Mouse (Mus musculus) heart, embryonic 16.5 days (tissue): Measurements from ENCODE around the gene Gm7247. TPM values are rescaled to one million over a fixed set of nuclear protein-coding genes. Genes with fewer than 3 reads are reported as not detected.
"Not testable (repeated sequence)": the region's sequence is repeated elsewhere in the genome, so short reads cannot be mapped to it uniquely, and the experiment has no call there.

Experiments
- ATAC-seq: fragments of 200-750 bp; cut with Nextera tagmentation; replicated peaks from 2 replicates; pipeline ENCODE4 v1.8.0; 2017; ENCODE audit warnings: moderate number of reproducible peaks; ENCODE audit not compliant: insufficient read depth, low FRiP score; ENCODE audit errors: extremely low read depth
- H3K27ac ChIP-seq: fragments of 300-500 bp; sonication (generic); 2 replicates; pipeline ENCODE4 v1.5.1; 2014; ENCODE audit warnings: mild to moderate bottlenecking, low read length, control low read depth, moderate library complexity
- H3K27me3 ChIP-seq: fragments of 300-500 bp; sonication (generic); 2 replicates; pipeline ENCODE4 v1.6.1; 2014; ENCODE audit warnings: low read length, mixed read lengths; ENCODE audit not compliant: control insufficient read depth, insufficient read depth
- H3K36me3 ChIP-seq: fragments of 300-500 bp; sonication (generic); 2 replicates; pipeline ENCODE4 v1.6.1; 2014; ENCODE audit not compliant: control insufficient read depth, insufficient read depth
- H3K4me1 ChIP-seq: fragments of 300-500 bp; sonication (generic); 2 replicates; pipeline ENCODE4 v1.6.1; 2014; ENCODE audit warnings: low read length, mixed read lengths; ENCODE audit not compliant: control insufficient read depth, insufficient read depth
- H3K4me2 ChIP-seq: fragments of 300-500 bp; sonication (generic); 2 replicates; pipeline ENCODE4 v1.6.1; 2014; ENCODE audit warnings: low read depth, mild to moderate bottlenecking, control low read depth, low read length
- H3K4me3 ChIP-seq: fragments of 300-500 bp; sonication (generic); 2 replicates; pipeline ENCODE4 v1.5.1; 2014; ENCODE audit warnings: mild to moderate bottlenecking, control low read depth, low read length
- H3K9ac ChIP-seq: fragments of 300-500 bp; sonication (generic); 2 replicates; pipeline ENCODE4 v1.6.1; 2014; ENCODE audit warnings: low read length, control low read depth
- H3K9me3 ChIP-seq: fragments of 300-500 bp; sonication (generic); replicated peaks from 2 replicates; pipeline ENCODE4 v1.6.1; 2016; ENCODE audit warnings: low read length; ENCODE audit not compliant: control insufficient read depth
- WGBS: fragments of 180-500 bp; shearing (Covaris S2); extraction: QIAGEN DNeasy Blood & Tissue Kit; methylation state at CpG from one replicate; pipeline ENCODE4 v1.1.7; 2014; 5-methylcytosine and 5-hydroxymethylcytosine counted together
- polyA plus RNA-seq: library from polyadenylated mRNA; unstranded; fragments of >200 nt; fragmentation: Nextera tagmentation; extraction: Ambion mirVana; gene quantifications from 2 replicates; pipeline ENCODE4 v1.2.1, GENCODE M21; 2015

Gm7247 gene
- polyA plus RNA-seq, 1 experiment from 2014 or later: not detected

DNA sequence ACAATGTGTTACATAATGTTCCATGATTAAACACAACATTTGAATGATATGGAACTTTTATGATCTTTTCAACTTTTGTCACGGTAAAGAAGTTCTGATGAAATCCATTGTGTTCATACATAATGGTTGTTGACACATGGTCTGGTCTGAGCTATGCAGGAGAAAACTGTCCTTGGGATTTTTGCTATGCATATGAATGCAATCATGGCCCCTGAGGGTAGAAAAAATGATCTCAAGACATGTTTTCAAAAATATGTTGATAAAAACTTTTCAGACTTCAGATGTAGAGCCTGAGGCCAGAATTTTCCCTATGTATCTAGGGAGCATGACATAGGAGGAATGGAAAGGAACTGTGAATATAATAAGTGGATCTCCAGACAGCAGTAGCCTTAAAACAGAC is 49.0 kb downstream of the Gm7247 start, which contains the start of gene Vmn2r88:
Gene Vmn2r88 (plus strand): TSS at position 301 of the 400 bp plus-strand sequence.
- WGBS: 76% methylated on average over 1 of the region's 1 CpGs
- ATAC-seq: no peak

DNA sequence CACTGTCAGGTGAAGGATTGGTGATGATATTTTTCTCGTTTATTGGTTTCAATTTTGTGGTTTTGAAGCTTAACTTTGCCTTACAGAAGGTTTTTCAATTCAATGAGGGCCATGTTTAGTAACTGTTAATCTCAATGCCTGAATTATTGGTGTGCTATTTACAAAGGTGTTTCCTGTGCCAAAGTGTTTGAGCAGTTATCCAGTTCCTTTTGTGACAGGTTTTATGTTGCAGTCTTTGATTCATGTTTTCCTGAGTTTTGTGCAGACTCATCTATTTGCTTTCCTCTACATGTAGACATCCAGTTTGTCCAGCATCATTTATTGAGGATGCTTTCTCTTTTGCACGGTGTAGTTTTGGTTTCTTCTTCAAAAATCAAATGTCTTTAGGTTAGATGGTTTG is 62.3 kb downstream of the Gm7247 start:
- no peaks in the 10 kb centered on the region for H3K36me3 ChIP-seq
- no peak overlapping the region for H3K9ac ChIP-seq
- no peak overlapping the region for H3K4me3 ChIP-seq
- 55% methylated on average over 2 of the region's 2 CpGs for WGBS
- no peak overlapping the region for H3K4me2 ChIP-seq
- no peak for ATAC-seq
- H3K9me3 ChIP-seq: peaks cover 2% of the 10 kb centered on the region; the same call in 1 of the 2 replicates
- H3K27ac ChIP-seq: no peak overlapping the region
- no peaks in the 10 kb centered on the region for H3K4me1 ChIP-seq
- H3K27me3 ChIP-seq: no peaks in the 10 kb centered on the region

More for the DNA sequence above, 49.0 kb downstream of the Gm7247 start, which contains the start of gene Vmn2r88:
- Histone ChIP-seq H3K4me1 (no peaks in the 10 kb centered on the region), H3K27ac (no peak within 1 kb of the TSS), H3K4me3 (no peak within 1 kb of the TSS), H3K4me2 (no peak within 1 kb of the TSS), H3K9ac (no peak within 1 kb of the TSS), H3K36me3 (no peaks in the 10 kb centered on the region), H3K9me3 (no peaks in the 10 kb centered on the region), H3K27me3 (no peaks in the 10 kb centered on the region)

DNA sequence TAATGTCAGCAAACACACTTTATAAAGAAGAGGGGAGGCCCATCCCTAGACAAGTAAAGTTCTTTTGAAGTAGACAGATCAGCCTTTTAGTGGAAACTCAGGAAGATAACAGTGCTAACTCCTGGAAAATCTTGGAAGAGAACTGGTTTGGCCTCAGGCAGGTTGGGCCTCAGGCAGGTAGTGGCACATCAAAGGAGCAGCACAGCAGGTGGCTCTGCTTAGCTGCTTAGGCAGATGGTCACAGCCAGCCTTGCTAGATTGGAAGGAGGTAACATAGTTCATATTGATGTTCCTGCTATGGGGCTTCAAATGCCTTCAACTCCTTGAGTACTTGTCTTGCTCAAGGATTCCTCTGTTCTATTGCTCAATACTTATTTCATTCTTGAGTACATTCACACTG is 68.6 kb downstream of the Gm7247 start:
- not testable (repeated sequence) for H3K4me1 ChIP-seq, H3K9me3 ChIP-seq, H3K27ac ChIP-seq, H3K4me3 ChIP-seq, H3K27me3 ChIP-seq, H3K9ac ChIP-seq, H3K4me2 ChIP-seq, ATAC-seq, H3K36me3 ChIP-seq

DNA sequence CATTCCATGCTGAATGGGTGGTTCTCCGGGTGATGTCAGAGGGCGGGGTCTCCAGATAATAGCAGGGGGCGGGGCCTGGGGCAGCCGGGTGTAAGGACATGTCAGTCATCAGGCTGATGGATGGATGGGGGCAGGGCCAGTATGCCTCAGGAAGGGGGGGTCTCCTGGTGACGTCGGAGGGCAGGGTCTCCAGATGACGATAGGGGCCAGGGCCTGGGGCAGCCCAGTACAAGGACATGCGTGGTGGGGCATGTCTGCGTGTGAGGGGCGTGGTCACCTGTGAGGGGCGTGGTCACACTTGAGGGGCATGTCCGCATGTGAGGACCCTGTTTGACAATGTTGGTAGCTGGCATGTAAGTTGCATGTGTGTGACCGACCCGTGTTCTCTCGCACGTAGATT is 73.0 kb downstream of the Gm7247 start:
- H3K4me1 ChIP-seq: no peaks in the 10 kb centered on the region
- 84% methylated on average over 16 of the region's 16 CpGs for WGBS
- H3K9ac ChIP-seq: no peak overlapping the region

DNA sequence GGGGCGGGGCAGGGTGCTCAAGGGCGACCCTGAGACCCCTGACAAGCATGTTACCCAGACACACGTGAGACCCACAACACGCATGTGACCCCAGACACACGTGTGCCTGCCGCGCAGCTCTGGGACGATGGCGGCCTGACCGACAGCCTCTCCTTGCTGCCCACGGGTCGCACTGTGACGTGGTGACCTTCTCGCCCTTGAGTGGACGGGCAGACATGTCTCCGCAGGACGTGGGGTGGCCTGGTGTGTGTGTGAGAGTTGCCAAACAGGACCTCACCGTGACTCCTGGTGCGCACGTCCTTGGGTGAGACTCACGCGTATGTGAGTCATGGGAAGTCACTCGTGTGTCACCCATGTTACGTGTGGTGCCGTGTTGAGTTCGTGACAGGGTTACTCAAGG is 73.5 kb downstream of the Gm7247 start:
- ATAC-seq: no peak
- H3K4me1 ChIP-seq: no peaks in the 10 kb centered on the region
- H3K27me3 ChIP-seq: no peaks in the 10 kb centered on the region
- H3K9ac ChIP-seq: no peak overlapping the region
- no peak overlapping the region for H3K4me2 ChIP-seq
- no peak overlapping the region for H3K27ac ChIP-seq
- 95% methylated on average over 26 of the region's 26 CpGs for WGBS
- no peak overlapping the region for H3K4me3 ChIP-seq
- H3K9me3 ChIP-seq: peaks cover 8% of the 10 kb centered on the region
- no peaks in the 10 kb centered on the region for H3K36me3 ChIP-seq

More for the DNA sequence above, 73.0 kb downstream of the Gm7247 start:
- H3K4me3 ChIP-seq: no peak overlapping the region
- H3K27me3 ChIP-seq: no peaks in the 10 kb centered on the region
- H3K4me2 ChIP-seq: no peak overlapping the region
- H3K27ac ChIP-seq: no peak overlapping the region
- H3K36me3 ChIP-seq: no peaks in the 10 kb centered on the region
- H3K9me3 ChIP-seq: peaks cover 8% of the 10 kb centered on the region
- ATAC-seq: no peak; the same call in 1 of the 2 replicates

DNA sequence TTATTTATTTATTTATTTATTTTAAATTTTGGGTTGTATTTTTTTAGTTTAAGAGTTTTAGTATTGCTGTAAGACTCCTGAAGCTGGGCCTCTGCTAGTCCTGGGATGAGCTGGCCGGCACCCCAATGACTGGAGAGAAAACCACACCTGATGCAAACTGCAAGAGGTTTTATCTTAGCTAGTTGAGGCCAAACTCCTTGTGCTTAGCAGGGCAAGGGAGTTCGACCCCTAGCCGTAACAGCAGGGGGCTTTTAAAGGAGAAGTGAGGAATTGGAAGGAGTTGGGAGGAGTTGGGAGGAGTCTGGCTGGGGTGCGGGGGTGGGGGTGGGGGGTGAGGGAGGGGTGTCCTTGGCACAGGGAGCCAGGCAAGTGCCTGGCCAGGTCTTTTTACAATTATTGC is 77.4 kb downstream of the Gm7247 start:
- no peaks in the 10 kb centered on the region for H3K4me1 ChIP-seq
- H3K4me2 ChIP-seq: no peak overlapping the region
- ATAC-seq: no peak
- H3K9me3 ChIP-seq: peaks cover 8% of the 10 kb centered on the region
- H3K27ac ChIP-seq: no peak overlapping the region
- H3K27me3 ChIP-seq: no peaks in the 10 kb centered on the region
- H3K4me3 ChIP-seq: no peak overlapping the region
- no peak overlapping the region for H3K9ac ChIP-seq
- no peaks in the 10 kb centered on the region for H3K36me3 ChIP-seq
- WGBS: 88% methylated on average over 4 of the region's 4 CpGs

DNA sequence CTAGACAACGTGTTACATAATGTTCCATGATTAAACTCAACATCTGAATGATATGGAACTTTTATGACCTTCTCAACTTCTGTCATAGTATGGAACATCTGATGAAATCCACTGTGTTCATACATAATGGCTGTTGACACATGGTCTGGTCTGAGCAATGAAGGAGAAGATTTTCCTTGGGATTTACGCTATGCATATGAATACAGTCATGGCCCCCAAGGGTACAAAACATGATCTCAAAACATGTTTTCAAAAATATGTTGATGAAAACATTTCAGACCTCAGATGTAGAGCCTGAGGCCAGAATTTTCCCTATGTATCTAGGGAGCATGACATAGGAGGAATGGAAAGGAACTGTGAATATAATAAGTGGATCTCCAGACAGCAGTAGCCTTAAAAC is 90.0 kb downstream of the Gm7247 start, which contains the start of gene Vmn2r89:
Gene Vmn2r89 (plus strand): TSS at position 301 of the 400 bp plus-strand sequence.
- not testable (repeated sequence) for ATAC-seq, H3K9ac ChIP-seq, H3K4me3 ChIP-seq, H3K36me3 ChIP-seq, H3K27ac ChIP-seq, H3K27me3 ChIP-seq, H3K4me1 ChIP-seq, H3K4me2 ChIP-seq, H3K9me3 ChIP-seq
- 65% methylated on average over 2 of the region's 2 CpGs for WGBS

DNA sequence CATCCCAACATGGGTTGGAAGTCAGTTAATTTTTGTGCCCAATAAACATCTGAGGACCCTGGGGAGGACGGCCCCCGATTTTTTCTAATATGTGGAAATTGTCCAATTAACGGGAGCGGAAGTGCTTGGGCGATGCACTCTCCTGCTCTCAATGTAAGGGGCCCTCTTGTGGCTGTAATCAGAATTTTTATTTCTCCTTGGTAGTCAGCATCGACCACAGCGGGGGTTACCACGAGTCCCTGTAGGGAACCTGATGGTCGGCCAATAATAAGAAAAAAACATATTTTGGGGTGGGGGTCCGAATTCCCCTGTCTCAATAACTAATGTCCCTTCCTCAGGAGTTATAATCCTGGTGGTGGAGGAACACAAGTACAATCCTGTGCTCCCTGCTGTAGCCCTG is 118.7 kb downstream of the Gm7247 start:
- not testable (repeated sequence) for H3K4me2 ChIP-seq, H3K27ac ChIP-seq, H3K9me3 ChIP-seq, H3K9ac ChIP-seq, H3K27me3 ChIP-seq, H3K4me3 ChIP-seq, H3K36me3 ChIP-seq, ATAC-seq, H3K4me1 ChIP-seq
- WGBS: 86% methylated on average over 10 of the region's 10 CpGs

DNA sequence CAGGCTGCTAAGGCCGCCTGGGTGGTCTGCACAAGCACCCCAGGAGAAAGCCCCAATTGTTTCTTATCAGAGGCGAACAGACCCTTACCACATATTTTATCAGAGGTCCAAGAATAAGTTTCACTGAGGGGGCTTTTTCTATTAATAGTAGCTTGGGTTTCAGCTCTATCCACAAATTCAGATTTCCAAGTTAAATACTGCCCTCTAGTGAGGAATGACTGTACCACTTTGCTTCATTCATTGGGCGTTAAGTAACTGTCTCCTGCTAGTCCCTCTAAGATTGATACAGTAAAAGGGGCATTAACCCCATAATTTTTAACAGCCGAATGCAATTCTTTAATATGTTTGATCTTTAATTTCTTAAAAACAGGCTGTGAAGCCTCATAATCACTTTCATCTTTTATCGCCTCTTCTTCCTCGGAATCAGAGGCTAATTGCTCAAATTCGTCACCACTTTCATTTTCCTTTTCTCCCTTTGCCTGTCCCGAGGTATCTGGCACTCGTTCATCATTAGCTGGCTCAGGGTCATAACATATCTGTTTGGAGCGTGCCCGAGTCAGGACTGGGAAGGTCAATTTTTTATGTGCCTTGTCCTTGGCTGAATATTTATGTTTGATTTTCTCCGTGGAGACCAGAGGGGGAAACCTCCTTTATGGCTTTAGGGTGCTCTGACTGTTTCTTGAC is 119.9 kb downstream of the Gm7247 start:
- ATAC-seq, H3K27me3 ChIP-seq, H3K36me3 ChIP-seq, H3K4me3 ChIP-seq, H3K9ac ChIP-seq, H3K27ac ChIP-seq, H3K9me3 ChIP-seq, H3K4me1 ChIP-seq, H3K4me2 ChIP-seq: not testable (repeated sequence)
- 83% methylated on average over 12 of the region's 12 CpGs for WGBS
